Mouse (Mus musculus): ENCODE results near the gene Ercc4. TPM values are rescaled to one million over a fixed set of nuclear protein-coding genes. Genes with fewer than 3 reads are reported as not detected.
A peak's percentile ranks its signal among the peaks of the same experiment; 100 is the strongest.

Ercc4 gene
- polyA plus RNA-seq, 1 experiment from 2014 or later: 8.1 TPM

DNA sequence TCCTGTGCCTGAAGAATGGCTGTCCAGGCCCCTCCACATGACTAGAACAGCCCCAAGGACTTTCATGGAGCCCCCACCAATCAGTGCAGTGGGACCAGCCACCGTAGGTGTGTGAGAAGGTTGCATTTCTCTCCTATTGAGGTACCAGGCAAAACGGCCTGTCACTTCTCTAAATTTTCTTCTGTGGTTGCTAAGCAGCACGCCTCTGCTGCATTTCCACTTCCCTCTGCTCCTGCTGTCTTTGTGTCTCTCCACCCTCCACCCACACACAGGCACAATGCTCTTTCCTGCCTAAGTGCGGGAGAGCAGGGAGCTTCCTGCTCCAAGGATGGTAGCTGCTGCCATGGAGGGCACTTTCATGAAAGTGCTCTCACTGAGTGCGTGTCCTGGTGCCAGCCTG lies 87.8 kb downstream of the Ercc4 start:
- peak; percentile 52; the same call in 1 of the 2 replicates for ATAC-seq
- no peak overlapping the region for H3K27ac ChIP-seq (ENCODE audit: low read length)

DNA sequence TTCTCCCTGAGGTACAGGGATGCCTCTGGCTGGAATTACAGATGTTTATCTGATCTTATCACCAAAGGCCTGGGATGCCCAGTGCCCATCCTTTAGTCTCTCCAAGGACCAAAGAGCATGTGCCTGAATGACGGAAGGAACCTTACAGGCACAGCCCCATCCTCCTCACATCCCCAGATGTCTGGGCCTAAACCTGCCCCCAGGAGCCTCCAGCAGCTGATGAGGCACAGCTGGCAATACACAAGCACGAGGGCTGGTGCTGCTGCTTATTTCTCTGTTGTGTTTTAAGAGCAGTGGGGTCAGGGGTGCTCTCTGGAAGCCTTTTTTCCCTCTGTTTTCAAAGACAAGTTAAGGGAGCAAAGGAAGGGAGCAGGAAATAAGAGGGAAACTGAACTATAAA lies 89.7 kb downstream of the Ercc4 start:
- no peak for DNase-seq (ENCODE audit: low spot score)
- no peak overlapping the region for H3K4me3 ChIP-seq (ENCODE audit: low read depth, low read length)
- H3K27me3 ChIP-seq (replicated peaks; ENCODE audit: insufficient read depth, low read length): no peaks in the 10 kb centered on the region
- H3K9ac ChIP-seq (replicated peaks; ENCODE audit: low read depth): no peak overlapping the region
- ATAC-seq: no peak
- no peak for TF ChIP-seq CTCF (IDR thresholded peaks at IDR 0.05)
- no peak for TF ChIP-seq EP300 (IDR thresholded peaks at IDR 0.05)
- H3K36me3 ChIP-seq (ENCODE audit: insufficient read depth, low read length): no peaks in the 10 kb centered on the region
- 39% methylated on average over 2 of the region's 2 CpGs for WGBS
- H3K4me1 ChIP-seq (ENCODE audit: insufficient read depth, low read depth, low read length): no peaks in the 10 kb centered on the region
- H3K9me3 ChIP-seq (ENCODE audit: low read length): no peaks in the 10 kb centered on the region
- no peak overlapping the region for H3K4me2 ChIP-seq (replicated peaks; ENCODE audit: low read depth, low read length)
- H3K27ac ChIP-seq (ENCODE audit: low read length): no peak overlapping the region

More for the DNA sequence above, 87.8 kb downstream of the Ercc4 start:
- peak; percentile 54 for DNase-seq (ENCODE audit: low spot score)
- Histone ChIP-seq H3K36me3 (ENCODE audit: insufficient read depth, low read length) (no peaks in the 10 kb centered on the region), H3K4me2 (replicated peaks; ENCODE audit: low read depth, low read length) (no peak overlapping the region), H3K27me3 (replicated peaks; ENCODE audit: insufficient read depth, low read length) (no peaks in the 10 kb centered on the region), H3K9ac (replicated peaks; ENCODE audit: low read depth) (no peak overlapping the region), H3K4me1 (ENCODE audit: insufficient read depth, low read depth, low read length) (no peaks in the 10 kb centered on the region), H3K9me3 (ENCODE audit: low read length) (no peaks in the 10 kb centered on the region), H3K4me3 (ENCODE audit: low read depth, low read length) (no peak overlapping the region)
- no peak for TF ChIP-seq CTCF (IDR thresholded peaks at IDR 0.05)
- TF ChIP-seq EP300 (IDR thresholded peaks at IDR 0.05): no peak
- 38% methylated on average over 5 of the region's 5 CpGs for WGBS

Other genes starting within 250 kb of the Ercc4 start
- 21.8 and 24.0 TPM in 2 replicates for gene Mrtfb, start 146.8 kb downstream of the Ercc4 start, polyA plus RNA-seq (2015; fragmentation: Nextera tagmentation; extraction: Ambion mirVana)